Mouse (Mus musculus) cortical plate, adult 2 months (tissue): ENCODE data around the gene Cdkn1c.

Source experiments
- CTCF ChIP-seq: fragments of 200-500 bp; IDR thresholded peaks from 2 replicates; pipeline ENCODE4 v1.5.1; 2011; ENCODE audit warnings: mild to moderate bottlenecking, control low read depth, low read length; ENCODE audit not compliant: insufficient read depth; ENCODE audit errors: extremely low read depth
- POLR2A ChIP-seq: fragments of 200-500 bp; IDR thresholded peaks from 2 replicates; pipeline ENCODE4 v1.6.1; 2011; ENCODE audit warnings: mild to moderate bottlenecking, low read length, control low read depth; ENCODE audit not compliant: insufficient read depth; ENCODE audit errors: extremely low read depth

- TF ChIP-seq CTCF (no peak), POLR2A (no peak)
These were observed 1.3 kb downstream of the Cdkn1c start for GRCm38 (mm10) chr7:143459332-143460211.
